Mouse (Mus musculus) mouse embryonic stem cell (cell line): ENCODE results near the gene Gm33815.
"Not testable (repeated sequence)": the region's sequence is repeated elsewhere in the genome, so short reads cannot be mapped to it uniquely, and the experiment has no call there.

Experiments
- in situ Hi-C, 2 experiments: fragments of 300-500 bp; cut with MboI; formaldehyde crosslinking; loops; 1 replicate in 1 of 2; 3 replicates in 1 of 2; pipeline ENCODE4 v1.14.3; 2019 to 2020; ENCODE audit warnings: low sequenced_read_pairs in 2 of 2, low pct_unique_long_range_greater_than_20kb in 1 of 2, mixed read lengths in 1 of 2; ENCODE audit not compliant: unreplicated experiment in 1 of 2

Gm33815 gene

DNA sequence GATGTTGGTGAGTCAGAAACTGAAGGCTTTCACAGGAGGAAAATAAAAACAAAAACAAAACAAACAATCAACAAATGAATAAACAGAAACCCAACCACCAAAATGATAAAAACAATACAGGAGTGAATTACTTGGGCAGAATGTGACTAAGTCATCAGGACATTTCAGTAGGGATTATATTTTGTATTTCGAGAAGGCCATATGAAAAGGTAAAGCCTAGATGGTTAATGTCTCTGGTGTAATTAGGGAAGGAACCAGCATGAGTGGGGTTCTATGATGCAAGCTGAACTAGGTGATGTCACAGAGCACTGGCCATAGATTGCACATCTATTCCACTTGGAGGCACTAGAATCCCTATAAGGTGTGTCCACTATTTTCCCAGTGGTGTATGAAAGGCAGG is at the start of gene Gm33815:
Gene Gm33815 (plus strand): TSS at position 301 of the 400 bp plus-strand sequence.
- in situ Hi-C loops = not testable (repeated sequence)
